Mouse (Mus musculus) ES-Bruce4 (cell line): ENCODE results near the gene Celsr2. TPM values are rescaled to one million over a fixed set of nuclear protein-coding genes. Genes with fewer than 3 reads are reported as not detected.

ENCODE experiments used
- H3K27ac ChIP-seq: 2 replicates; pipeline ENCODE4 v1.5.1; 2012; ENCODE audit warnings: low read length, inconsistent platforms; ENCODE audit not compliant: insufficient read depth
- H3K27me3 ChIP-seq: 2 replicates; pipeline ENCODE4 v1.6.1; 2012; ENCODE audit warnings: mild to moderate bottlenecking, low read length, inconsistent platforms; ENCODE audit not compliant: control insufficient read depth, poor library complexity, insufficient read depth, severe bottlenecking
- H3K36me3 ChIP-seq: 2 replicates; pipeline ENCODE4 v1.6.1; 2012; ENCODE audit warnings: inconsistent platforms, mild to moderate bottlenecking, low read length, moderate library complexity; ENCODE audit not compliant: control insufficient read depth, poor library complexity, insufficient read depth, severe bottlenecking
- H3K4me1 ChIP-seq: one replicate; pipeline ENCODE4 v1.8.1; 2011; ENCODE audit warnings: low read length; ENCODE audit not compliant: control insufficient read depth, insufficient read depth
- H3K4me3 ChIP-seq: 2 replicates; pipeline ENCODE4 v1.5.1; 2011; ENCODE audit warnings: low read depth, mild to moderate bottlenecking, low read length
- H3K9ac ChIP-seq: 2 replicates; pipeline ENCODE4 v1.6.1; 2012; ENCODE audit warnings: low read depth, mild to moderate bottlenecking, inconsistent platforms; ENCODE audit not compliant: poor library complexity, severe bottlenecking
- H3K9me3 ChIP-seq: replicated peaks from 2 replicates; pipeline ENCODE4 v1.6.1; 2012; ENCODE audit warnings: mild to moderate bottlenecking, low read length, inconsistent platforms; ENCODE audit not compliant: control insufficient read depth, poor library complexity, insufficient read depth, severe bottlenecking
- CTCF ChIP-seq: IDR thresholded peaks from one replicate; pipeline ENCODE4 v1.8.1; 2011; ENCODE audit warnings: low read depth, low read length
- EP300 ChIP-seq: IDR thresholded peaks from 2 replicates; pipeline ENCODE4 v1.6.1; 2011; ENCODE audit warnings: low read depth, low read length; ENCODE audit not compliant: insufficient read depth
- POLR2A ChIP-seq: IDR thresholded peaks from one replicate; pipeline ENCODE4 v1.8.1; 2011; ENCODE audit warnings: low read length; ENCODE audit not compliant: insufficient read depth
- polyA plus RNA-seq: library from polyadenylated mRNA; stranded (reverse); fragments of >200 nt; gene quantifications from 2 replicates; pipeline ENCODE4 v1.2.4, GENCODE M21; 2011; ENCODE audit warnings: low read depth; ENCODE audit not compliant: missing spikeins, insufficient read depth, insufficient read length

Gene Celsr2
- polyA plus RNA-seq, 1 experiment = 7.1 TPM

DNA sequence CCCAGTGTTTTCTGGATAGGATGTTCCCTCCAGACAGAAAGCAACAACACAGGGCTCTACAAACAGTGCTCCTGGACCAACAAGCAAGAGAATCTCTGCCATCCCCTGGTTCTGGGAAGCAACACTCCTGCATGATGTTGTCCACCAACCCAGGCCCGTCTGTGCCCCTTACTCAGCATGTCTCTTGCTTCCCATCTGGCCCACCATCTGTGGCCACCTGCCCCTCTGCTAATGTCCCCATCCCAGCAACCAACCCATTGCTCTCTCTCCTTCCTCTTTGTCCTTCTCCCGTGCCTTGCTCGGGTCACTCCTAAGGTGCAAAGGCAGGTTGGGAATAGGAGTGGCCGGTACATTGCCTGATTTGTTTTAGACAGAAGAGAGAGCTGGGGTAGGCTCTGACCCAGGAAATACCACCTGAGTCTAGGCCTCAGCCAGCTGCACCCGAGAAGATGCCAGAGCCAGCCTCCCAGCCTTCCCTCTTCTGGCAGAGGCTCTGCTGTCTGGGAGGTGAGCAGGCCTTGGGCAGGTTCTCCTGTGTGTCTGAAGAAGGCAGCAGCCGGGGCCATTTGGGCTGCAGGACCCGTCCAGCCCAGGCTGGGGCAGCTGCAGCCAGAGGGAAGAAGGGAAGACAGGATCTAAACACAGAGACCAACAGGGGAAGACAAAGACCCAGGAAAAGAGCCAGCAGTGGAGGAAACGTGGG lies 5.5 kb downstream of the Celsr2 start:
- H3K9me3 ChIP-seq = no peaks in the 10 kb centered on the region
- H3K27ac ChIP-seq = no peak overlapping the region
- H3K27me3 ChIP-seq = no peaks in the 10 kb centered on the region
- TF ChIP-seq EP300 (no peak), POLR2A (no peak), CTCF (no peak)
- H3K36me3 ChIP-seq = no peaks in the 10 kb centered on the region
- no peak overlapping the region for H3K4me3 ChIP-seq
- H3K9ac ChIP-seq = no peak overlapping the region
- peaks cover 3% of the 10 kb centered on the region for H3K4me1 ChIP-seq

DNA sequence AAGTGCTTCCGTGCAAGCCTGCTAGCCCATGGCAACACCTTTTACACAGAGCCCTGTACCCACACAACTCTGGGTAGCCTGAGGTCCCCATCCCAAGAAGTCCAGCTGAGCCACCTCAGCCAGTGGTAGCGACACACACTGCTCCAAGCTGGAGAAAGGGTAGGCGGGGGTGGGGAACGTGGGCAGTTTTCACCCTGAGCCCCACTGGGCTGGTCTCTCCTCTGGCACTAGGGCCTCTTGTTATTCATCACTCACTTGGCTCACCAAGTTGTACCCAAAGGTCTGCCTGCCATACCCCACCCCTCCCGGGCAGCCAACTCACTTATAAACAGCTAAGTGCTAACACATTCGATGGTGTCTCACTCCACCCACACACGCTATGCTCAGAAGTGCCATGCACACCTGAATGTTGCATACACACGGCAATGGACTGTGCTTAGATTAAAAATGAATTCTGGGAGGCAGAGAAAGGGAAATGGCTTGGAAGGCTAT lies 6.8 kb downstream of the Celsr2 start:
- H3K27ac ChIP-seq = no peak overlapping the region
- H3K27me3 ChIP-seq = no peaks in the 10 kb centered on the region
- H3K9me3 ChIP-seq = no peaks in the 10 kb centered on the region
- no peak overlapping the region for H3K9ac ChIP-seq
- no peak overlapping the region for H3K4me3 ChIP-seq
- no peak for TF ChIP-seq CTCF
- no peak for TF ChIP-seq POLR2A
- TF ChIP-seq EP300 = no peak
- H3K4me1 ChIP-seq = peaks cover 3% of the 10 kb centered on the region
- no peaks in the 10 kb centered on the region for H3K36me3 ChIP-seq

DNA sequence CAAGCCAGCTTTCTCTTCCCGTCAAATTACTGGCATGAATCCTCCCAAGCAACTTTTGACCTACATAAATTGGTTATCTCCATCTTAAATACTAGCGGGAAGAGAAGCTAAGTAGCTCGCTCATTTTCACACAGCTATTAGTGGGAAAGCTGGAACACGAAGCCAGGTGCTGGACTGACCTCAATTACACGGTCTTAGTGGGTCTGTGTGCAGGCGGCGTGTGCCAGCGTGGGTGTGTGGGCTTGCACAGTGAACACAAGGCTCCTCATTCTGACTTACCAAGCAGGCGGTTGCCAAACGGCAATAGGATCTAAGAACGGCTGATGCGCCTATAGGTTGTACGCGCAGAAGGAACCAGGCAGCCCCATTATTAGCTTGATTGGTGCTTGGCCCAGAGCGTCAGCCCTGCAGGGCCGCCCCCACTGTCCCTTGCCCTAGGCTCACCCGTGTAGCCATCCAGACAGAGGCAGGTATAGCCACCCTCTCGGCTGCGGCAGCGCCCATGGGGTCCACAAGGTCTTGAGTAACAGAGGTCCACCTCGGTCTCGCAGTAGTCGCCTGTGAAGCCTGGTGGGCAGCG lies 9.0 kb downstream of the Celsr2 start:
- Histone ChIP-seq H3K4me1 (peaks cover 3% of the 10 kb centered on the region), H3K27me3 (no peaks in the 10 kb centered on the region), H3K9ac (no peak overlapping the region), H3K4me3 (peak overlapping the region; percentile 19; the same call in 1 of the 2 replicates), H3K9me3 (no peaks in the 10 kb centered on the region), H3K36me3 (no peaks in the 10 kb centered on the region), H3K27ac (no peak overlapping the region)
- TF ChIP-seq POLR2A = no peak
- no peak for TF ChIP-seq CTCF
- no peak for TF ChIP-seq EP300

DNA sequence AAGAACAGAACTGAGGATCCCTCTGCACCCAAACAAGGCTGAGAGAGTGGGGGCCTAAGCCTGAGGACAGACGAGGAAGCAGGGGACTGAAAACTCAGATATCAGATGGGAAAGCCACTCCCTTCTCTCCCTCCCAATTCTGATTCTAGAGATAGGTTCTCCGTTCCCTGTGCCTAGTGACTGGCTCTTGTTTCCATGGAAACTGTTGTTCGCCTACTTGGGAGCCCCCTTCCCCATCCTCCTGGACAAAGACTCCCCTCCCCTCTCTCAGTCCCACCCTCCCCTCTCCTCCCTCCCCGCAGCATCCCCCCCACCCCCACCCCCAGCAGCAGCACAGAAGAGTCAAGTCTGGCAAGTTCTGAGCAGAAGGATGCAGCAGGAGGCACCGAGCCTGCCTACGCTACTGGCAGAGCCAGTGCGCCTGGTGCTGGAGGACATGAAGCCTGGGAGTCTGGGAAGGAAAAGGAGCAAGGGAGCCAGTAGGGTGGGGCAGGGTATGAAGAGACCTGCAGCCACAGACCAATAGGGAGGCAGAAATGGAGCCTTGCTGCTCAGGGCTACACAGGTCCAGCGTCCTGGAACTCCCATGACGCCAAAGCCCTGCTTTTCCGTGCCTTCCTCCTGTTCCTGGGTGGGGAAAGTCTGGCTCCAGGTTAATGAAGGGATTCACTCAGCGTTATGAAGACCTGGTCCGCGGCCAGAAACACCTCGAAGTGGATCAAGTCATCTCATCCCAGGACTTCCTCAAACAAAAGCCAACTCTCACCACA lies 9.6 kb downstream of the Celsr2 start:
- Histone ChIP-seq H3K27me3 (no peaks in the 10 kb centered on the region), H3K36me3 (no peaks in the 10 kb centered on the region), H3K27ac (no peak overlapping the region), H3K9ac (no peak overlapping the region), H3K4me3 (no peak overlapping the region), H3K9me3 (no peaks in the 10 kb centered on the region), H3K4me1 (peaks cover 3% of the 10 kb centered on the region)
- no peak for TF ChIP-seq CTCF
- TF ChIP-seq EP300 = no peak
- TF ChIP-seq POLR2A = no peak

DNA sequence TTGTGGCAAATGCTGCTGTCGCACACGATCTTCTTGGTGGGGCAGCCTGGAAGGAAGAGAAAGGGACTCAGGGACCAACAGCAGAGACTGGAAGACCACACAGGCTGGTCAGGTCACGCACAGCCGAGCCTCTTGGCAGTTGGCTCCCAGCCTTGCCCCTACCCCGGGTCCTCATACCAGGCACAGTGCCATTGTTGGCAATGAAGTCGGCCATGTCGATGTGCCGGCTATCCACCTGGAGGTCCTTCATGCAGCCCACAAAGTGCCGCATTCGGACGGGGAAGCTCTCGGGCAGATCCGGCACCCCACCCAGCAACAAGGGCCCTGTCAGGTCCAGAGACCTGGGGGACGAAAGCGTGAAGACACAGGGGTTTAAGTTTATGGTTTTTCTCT lies 12.8 kb downstream of the Celsr2 start:
- H3K36me3 ChIP-seq = no peaks in the 10 kb centered on the region
- TF ChIP-seq POLR2A (no peak), CTCF (no peak), EP300 (no peak)
- H3K9me3 ChIP-seq = no peaks in the 10 kb centered on the region
- no peak overlapping the region for H3K4me3 ChIP-seq
- no peaks in the 10 kb centered on the region for H3K27me3 ChIP-seq
- H3K9ac ChIP-seq = no peak overlapping the region
- no peak overlapping the region for H3K27ac ChIP-seq
- H3K4me1 ChIP-seq = peaks cover 3% of the 10 kb centered on the region
